Mouse (Mus musculus): ENCODE data around the gene Anapc5. TPM values are rescaled to one million over a fixed set of nuclear protein-coding genes. Genes with fewer than 3 reads are reported as not detected.
A peak's percentile ranks its signal among the peaks of the same experiment; 100 is the strongest.

Anapc5 gene
- 420 and 439 TPM in 2 replicates for polyA plus RNA-seq (2015; fragmentation: Nextera tagmentation; extraction: Ambion mirVana)

- peak; percentile 100 for ATAC-seq (replicated peaks; ENCODE audit: low FRiP score)
- Histone ChIP-seq H3K9me3 (replicated peaks) (no peaks in the 10 kb centered on the region), H3K9ac (peak within 1 kb of the TSS; percentile 81), H3K36me3 (peaks cover 33% of the 10 kb centered on the region), H3K4me3 (replicated peaks) (peak within 1 kb of the TSS; percentile 73), H3K4me2 (peak within 1 kb of the TSS; percentile 62), H3K4me1 (peaks cover 10% of the 10 kb centered on the region), H3K27ac (peak within 1 kb of the TSS; percentile 97), H3K27me3 (no peaks in the 10 kb centered on the region)
- WGBS, result under 1% methylated on average over 52 of the region's 55 CpGs
Measured at GRCm38 (mm10) chr5:122820777-122821523, at the start of gene Anapc5. Gene Anapc5 (minus strand): TSS chr5:122821339.

GRCm38 (mm10) chr5:122863053-122863452 is 41.9 kb upstream of the Anapc5 start:
- WGBS, result 92% methylated on average over 2 of the region's 2 CpGs

GRCm38 (mm10) chr5:122855858-122856257 is 34.7 kb upstream of the Anapc5 start:
- Histone ChIP-seq H3K4me2 (no peak overlapping the region), H3K36me3 (peaks cover 8% of the 10 kb centered on the region), H3K9ac (no peak overlapping the region), H3K4me1 (peaks cover 8% of the 10 kb centered on the region), H3K9me3 (replicated peaks) (no peaks in the 10 kb centered on the region), H3K4me3 (replicated peaks) (no peak overlapping the region), H3K27me3 (no peaks in the 10 kb centered on the region), H3K27ac (no peak overlapping the region)
- WGBS, result 53% methylated on average over 3 of the region's 3 CpGs
- no peak for ATAC-seq (replicated peaks; ENCODE audit: low FRiP score)

More at GRCm38 (mm10) chr5:122863053-122863452, 41.9 kb upstream of the Anapc5 start:
- H3K4me3 ChIP-seq (replicated peaks), result no peak overlapping the region
- peaks cover 73% of the 10 kb centered on the region for H3K36me3 ChIP-seq
- no peak for ATAC-seq (replicated peaks; ENCODE audit: low FRiP score)
- H3K27me3 ChIP-seq, result no peaks in the 10 kb centered on the region
- no peak overlapping the region for H3K9ac ChIP-seq
- H3K9me3 ChIP-seq (replicated peaks), result no peaks in the 10 kb centered on the region
- H3K4me1 ChIP-seq, result no peaks in the 10 kb centered on the region
- no peak overlapping the region for H3K4me2 ChIP-seq
- H3K27ac ChIP-seq, result no peak overlapping the region

- H3K4me3 ChIP-seq (replicated peaks), result no peak overlapping the region
- no peaks in the 10 kb centered on the region for H3K9me3 ChIP-seq (replicated peaks)
- no peaks in the 10 kb centered on the region for H3K27me3 ChIP-seq
- H3K4me1 ChIP-seq, result peaks cover 17% of the 10 kb centered on the region
- peaks cover 4% of the 10 kb centered on the region for H3K36me3 ChIP-seq
- WGBS, result 70% methylated on average over 2 of the region's 2 CpGs
- ATAC-seq (replicated peaks; ENCODE audit: low FRiP score), result no peak
- no peak overlapping the region for H3K9ac ChIP-seq
- no peak overlapping the region for H3K4me2 ChIP-seq
- no peak overlapping the region for H3K27ac ChIP-seq
Measured at GRCm38 (mm10) chr5:122852611-122853010, 31.5 kb upstream of the Anapc5 start.

DNA sequence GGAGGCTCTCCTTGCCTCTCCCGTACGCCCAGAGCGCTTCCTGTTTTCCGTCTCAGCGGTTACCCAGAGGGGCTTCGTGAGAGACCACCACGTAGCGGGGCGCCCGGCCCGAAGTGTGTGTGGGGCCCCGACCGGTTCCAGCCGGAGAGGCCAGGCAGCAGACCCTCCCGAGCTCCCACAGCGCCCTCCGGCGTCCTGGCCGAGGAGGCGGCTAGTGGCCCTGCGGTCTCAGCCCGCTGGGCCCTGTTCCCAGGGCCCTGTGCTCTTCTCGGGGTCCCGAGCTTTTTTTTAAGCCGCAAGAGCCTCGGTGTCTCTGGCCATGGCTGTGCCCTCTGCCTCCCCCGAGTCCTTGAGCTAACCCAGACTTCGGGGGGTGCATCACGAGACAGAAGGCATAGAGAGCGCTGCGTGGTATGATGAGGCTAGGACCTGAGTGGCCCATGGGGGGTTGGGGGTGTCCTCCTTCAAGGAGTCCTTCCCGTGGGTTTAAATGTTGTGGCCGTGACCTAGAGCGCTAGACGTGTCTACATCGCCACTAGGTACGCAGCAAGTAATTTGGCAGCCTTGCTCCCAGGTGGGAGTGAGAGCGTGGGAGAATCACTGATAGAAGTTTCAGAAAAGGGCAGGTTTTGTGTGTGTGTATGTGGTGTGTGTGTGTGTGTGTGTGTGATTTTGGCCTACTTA is 29.3 kb upstream of the Anapc5 start:
- Histone ChIP-seq H3K9ac (peak overlapping the region; percentile 93), H3K4me1 (peaks cover 17% of the 10 kb centered on the region), H3K9me3 (replicated peaks) (no peaks in the 10 kb centered on the region), H3K27ac (peak overlapping the region; percentile 95), H3K27me3 (no peaks in the 10 kb centered on the region), H3K4me2 (peak overlapping the region; percentile 85), H3K4me3 (replicated peaks) (peak overlapping the region; percentile 96), H3K36me3 (no peaks in the 10 kb centered on the region)
- WGBS, result under 1% methylated on average over 38 of the region's 38 CpGs
- ATAC-seq (replicated peaks; ENCODE audit: low FRiP score), result peak; percentile 85

- WGBS, result under 1% methylated on average over 59 of the region's 61 CpGs
Measured at GRCm38 (mm10) chr5:122849521-122850318, 28.6 kb upstream of the Anapc5 start, which contains the start of gene Rnf34. Gene Rnf34 (plus strand): TSS chr5:122850048.

GRCm38 (mm10) chr5:122843799-122844198 is 22.7 kb upstream of the Anapc5 start:
- no peak for ATAC-seq (replicated peaks; ENCODE audit: low FRiP score)
- no peaks in the 10 kb centered on the region for H3K4me1 ChIP-seq
- H3K4me2 ChIP-seq, result no peak overlapping the region
- no peaks in the 10 kb centered on the region for H3K36me3 ChIP-seq
- H3K4me3 ChIP-seq (replicated peaks), result no peak overlapping the region
- H3K27me3 ChIP-seq, result no peaks in the 10 kb centered on the region
- WGBS, result 78% methylated on average over 5 of the region's 5 CpGs
- H3K27ac ChIP-seq, result no peak overlapping the region
- H3K9me3 ChIP-seq (replicated peaks), result no peaks in the 10 kb centered on the region
- H3K9ac ChIP-seq, result no peak overlapping the region

More at GRCm38 (mm10) chr5:122849521-122850318, 28.6 kb upstream of the Anapc5 start, which contains the start of gene Rnf34:
- Histone ChIP-seq H3K4me3 (replicated peaks) (peak within 1 kb of the TSS; percentile 96), H3K4me1 (peaks cover 17% of the 10 kb centered on the region), H3K36me3 (no peaks in the 10 kb centered on the region), H3K9me3 (replicated peaks) (no peaks in the 10 kb centered on the region), H3K9ac (peak within 1 kb of the TSS; percentile 93), H3K27ac (peak within 1 kb of the TSS; percentile 95), H3K4me2 (peak within 1 kb of the TSS; percentile 85), H3K27me3 (no peaks in the 10 kb centered on the region)
- peak; percentile 99 for ATAC-seq (replicated peaks; ENCODE audit: low FRiP score)

- Histone ChIP-seq H3K27me3 (no peaks in the 10 kb centered on the region), H3K4me1 (no peaks in the 10 kb centered on the region), H3K4me3 (replicated peaks) (no peak overlapping the region), H3K4me2 (no peak overlapping the region), H3K36me3 (no peaks in the 10 kb centered on the region), H3K9ac (no peak overlapping the region), H3K9me3 (replicated peaks) (no peaks in the 10 kb centered on the region), H3K27ac (no peak overlapping the region)
- no peak for ATAC-seq (replicated peaks; ENCODE audit: low FRiP score)
- WGBS, result 96% methylated on average over 2 of the region's 2 CpGs
Measured at GRCm38 (mm10) chr5:122841126-122841525, 20.0 kb upstream of the Anapc5 start.

DNA sequence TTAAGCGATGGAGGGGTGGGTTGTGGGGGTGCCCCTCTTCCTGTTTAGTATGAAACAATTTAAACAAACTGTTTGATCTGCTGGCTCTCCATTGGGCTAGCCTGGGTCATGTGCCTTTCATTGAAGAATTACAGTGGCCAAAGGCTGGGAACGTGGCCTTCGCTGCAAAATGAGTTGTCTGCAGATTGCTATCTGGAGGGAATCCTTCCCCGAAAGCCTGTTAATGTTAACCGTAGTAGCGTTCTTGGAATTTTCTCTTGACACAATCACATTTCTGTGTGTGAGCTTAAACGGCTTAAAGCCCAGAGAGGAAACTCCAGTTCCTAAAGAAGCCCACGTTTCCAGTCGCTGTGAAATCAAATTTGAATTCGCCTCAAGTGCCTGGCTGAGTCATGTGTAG is 11.9 kb upstream of the Anapc5 start:
- H3K27me3 ChIP-seq, result no peaks in the 10 kb centered on the region
- 78% methylated on average over 10 of the region's 10 CpGs for WGBS
- no peak for ATAC-seq (replicated peaks; ENCODE audit: low FRiP score)
- H3K4me3 ChIP-seq (replicated peaks), result no peak overlapping the region
- no peak overlapping the region for H3K9ac ChIP-seq
- no peaks in the 10 kb centered on the region for H3K9me3 ChIP-seq (replicated peaks)
- no peak overlapping the region for H3K27ac ChIP-seq
- H3K36me3 ChIP-seq, result no peaks in the 10 kb centered on the region
- H3K4me2 ChIP-seq, result no peak overlapping the region
- no peaks in the 10 kb centered on the region for H3K4me1 ChIP-seq

DNA sequence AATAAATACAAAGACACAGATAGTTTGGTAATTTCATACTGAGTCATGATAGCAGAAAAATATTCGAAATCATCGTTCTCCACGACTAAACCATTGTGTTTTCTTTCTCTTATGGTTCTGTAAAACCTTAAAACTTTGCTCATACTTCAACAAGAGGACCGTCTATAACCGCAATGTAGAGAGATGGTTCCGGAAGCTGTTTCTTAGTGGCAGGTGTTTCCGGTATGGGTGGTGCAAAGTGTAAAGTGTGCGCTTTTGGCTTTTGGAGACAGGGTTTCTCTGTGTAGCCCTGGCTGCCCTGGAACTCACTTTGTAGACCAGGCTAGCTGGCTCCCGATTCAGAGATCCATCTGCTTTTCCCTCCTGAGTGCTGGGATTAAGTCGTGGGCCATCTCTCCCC is 11.4 kb upstream of the Anapc5 start:
- Histone ChIP-seq H3K4me1 (no peaks in the 10 kb centered on the region), H3K36me3 (no peaks in the 10 kb centered on the region), H3K27me3 (no peaks in the 10 kb centered on the region), H3K4me3 (replicated peaks) (no peak overlapping the region), H3K9me3 (replicated peaks) (no peaks in the 10 kb centered on the region), H3K4me2 (no peak overlapping the region), H3K27ac (no peak overlapping the region), H3K9ac (no peak overlapping the region)
- ATAC-seq (replicated peaks; ENCODE audit: low FRiP score), result no peak
- WGBS, result 86% methylated on average over 10 of the region's 10 CpGs

- Histone ChIP-seq H3K27me3 (no peaks in the 10 kb centered on the region), H3K9ac (no peak overlapping the region), H3K9me3 (replicated peaks) (no peaks in the 10 kb centered on the region), H3K27ac (no peak overlapping the region), H3K36me3 (no peaks in the 10 kb centered on the region), H3K4me1 (peaks cover 3% of the 10 kb centered on the region), H3K4me2 (no peak overlapping the region), H3K4me3 (replicated peaks) (no peak overlapping the region)
- WGBS, result 83% methylated on average over 8 of the region's 8 CpGs
- ATAC-seq (replicated peaks; ENCODE audit: low FRiP score), result no peak
Measured at GRCm38 (mm10) chr5:122825099-122825498, 4.0 kb upstream of the Anapc5 start.
